Mouse (Mus musculus): ENCODE data around the gene Aurkb. TPM values are rescaled to one million over a fixed set of nuclear protein-coding genes. Genes with fewer than 3 reads are reported as not detected.

The Aurkb gene
- polyA plus RNA-seq, 1 experiment = 42.9 TPM

GRCm38 (mm10) chr11:69078805-69079438 lies 33.5 kb downstream of the Aurkb start:
- TF ChIP-seq CTCF (IDR thresholded peaks at IDR 0.05; ENCODE audit: extremely low read depth, insufficient read depth, insufficient read length, insufficient replicate concordance) = no peak
- no peak for TF ChIP-seq POLR2A (IDR thresholded peaks at IDR 0.05; ENCODE audit: low read depth, low read length)
- WGBS = 23% methylated on average over 5 of the region's 5 CpGs
- Histone ChIP-seq H3K36me3 (ENCODE audit: control insufficient read depth, insufficient read depth, low read length) (no peaks in the 10 kb centered on the region), H3K4me1 (ENCODE audit: control insufficient read depth, insufficient read depth, insufficient read length) (peaks cover 9% of the 10 kb centered on the region; the same call in 1 of the 2 replicates), H3K27me3 (ENCODE audit: control insufficient read depth, insufficient read depth, low read length) (no peaks in the 10 kb centered on the region), H3K4me3 (ENCODE audit: extremely low read depth, insufficient read depth, insufficient read length) (no peak overlapping the region), H3K27ac (ENCODE audit: insufficient read depth, low read length) (no peak overlapping the region)
- DNase-seq (ENCODE audit: low read depth in 1 of 2, low spot score in 2 of 2) = peak; percentile 64 to 65

GRCm38 (mm10) chr11:69080102-69080854 lies 34.8 kb downstream of the Aurkb start:
- WGBS = 85% methylated on average over 15 of the region's 15 CpGs
- Histone ChIP-seq H3K4me1 (ENCODE audit: control insufficient read depth, insufficient read depth, insufficient read length) (peaks cover 9% of the 10 kb centered on the region; the same call in 1 of the 2 replicates), H3K4me3 (ENCODE audit: extremely low read depth, insufficient read depth, insufficient read length) (no peak overlapping the region), H3K36me3 (ENCODE audit: control insufficient read depth, insufficient read depth, low read length) (no peaks in the 10 kb centered on the region), H3K27me3 (ENCODE audit: control insufficient read depth, insufficient read depth, low read length) (no peaks in the 10 kb centered on the region), H3K27ac (ENCODE audit: insufficient read depth, low read length) (no peak overlapping the region)
- TF ChIP-seq POLR2A (IDR thresholded peaks at IDR 0.05; ENCODE audit: low read depth, low read length) (no peak), CTCF (IDR thresholded peaks at IDR 0.05; ENCODE audit: extremely low read depth, insufficient read depth, insufficient read length, insufficient replicate concordance) (no peak)
- DNase-seq (ENCODE audit: low read depth in 1 of 2, low spot score in 2 of 2) = no peak

- Histone ChIP-seq H3K27ac (ENCODE audit: insufficient read depth, low read length) (no peak overlapping the region), H3K36me3 (ENCODE audit: control insufficient read depth, insufficient read depth, low read length) (no peaks in the 10 kb centered on the region), H3K27me3 (ENCODE audit: control insufficient read depth, insufficient read depth, low read length) (no peaks in the 10 kb centered on the region), H3K4me1 (ENCODE audit: control insufficient read depth, insufficient read depth, insufficient read length) (peaks cover 9% of the 10 kb centered on the region; the same call in 1 of the 2 replicates), H3K4me3 (ENCODE audit: extremely low read depth, insufficient read depth, insufficient read length) (no peak overlapping the region)
- 92% methylated on average over 8 of the region's 8 CpGs for WGBS
- DNase-seq (ENCODE audit: low read depth in 1 of 2, low spot score in 2 of 2) = no peak
- TF ChIP-seq CTCF (IDR thresholded peaks at IDR 0.05; ENCODE audit: extremely low read depth, insufficient read depth, insufficient read length, insufficient replicate concordance) = no peak
- no peak for TF ChIP-seq POLR2A (IDR thresholded peaks at IDR 0.05; ENCODE audit: low read depth, low read length)
These were observed 35.4 kb downstream of the Aurkb start for GRCm38 (mm10) chr11:69080855-69081222.

GRCm38 (mm10) chr11:69081613-69082012 lies 36.2 kb downstream of the Aurkb start:
- H3K27ac ChIP-seq (ENCODE audit: insufficient read depth, low read length) = no peak overlapping the region
- H3K27me3 ChIP-seq (ENCODE audit: control insufficient read depth, insufficient read depth, low read length) = no peaks in the 10 kb centered on the region
- no peaks in the 10 kb centered on the region for H3K36me3 ChIP-seq (ENCODE audit: control insufficient read depth, insufficient read depth, low read length)
- H3K4me3 ChIP-seq (ENCODE audit: extremely low read depth, insufficient read depth, insufficient read length) = no peak overlapping the region
- no peak for DNase-seq (ENCODE audit: low read depth in 1 of 2, low spot score in 2 of 2)
- WGBS = 65% methylated on average over 7 of the region's 7 CpGs
- no peak for TF ChIP-seq CTCF (IDR thresholded peaks at IDR 0.05; ENCODE audit: extremely low read depth, insufficient read depth, insufficient read length, insufficient replicate concordance)
- no peak for TF ChIP-seq POLR2A (IDR thresholded peaks at IDR 0.05; ENCODE audit: low read depth, low read length)
- H3K4me1 ChIP-seq (ENCODE audit: control insufficient read depth, insufficient read depth, insufficient read length) = peaks cover 9% of the 10 kb centered on the region; the same call in 1 of the 2 replicates

- 74% methylated on average over 6 of the region's 6 CpGs for WGBS
- TF ChIP-seq POLR2A (IDR thresholded peaks at IDR 0.05; ENCODE audit: low read depth, low read length) = no peak
- no peak for TF ChIP-seq CTCF (IDR thresholded peaks at IDR 0.05; ENCODE audit: extremely low read depth, insufficient read depth, insufficient read length, insufficient replicate concordance)
- no peak overlapping the region for H3K4me3 ChIP-seq (ENCODE audit: extremely low read depth, insufficient read depth, insufficient read length)
- H3K27me3 ChIP-seq (ENCODE audit: control insufficient read depth, insufficient read depth, low read length) = no peaks in the 10 kb centered on the region
- DNase-seq (ENCODE audit: low read depth in 1 of 2, low spot score in 2 of 2) = no peak
- H3K4me1 ChIP-seq (ENCODE audit: control insufficient read depth, insufficient read depth, insufficient read length) = peaks cover 11% of the 10 kb centered on the region; the same call in 1 of the 2 replicates
- no peak overlapping the region for H3K27ac ChIP-seq (ENCODE audit: insufficient read depth, low read length)
- H3K36me3 ChIP-seq (ENCODE audit: control insufficient read depth, insufficient read depth, low read length) = peaks cover 8% of the 10 kb centered on the region
These were observed 40.2 kb downstream of the Aurkb start for GRCm38 (mm10) chr11:69085608-69086007.

GRCm38 (mm10) chr11:69086390-69086789 lies 40.9 kb downstream of the Aurkb start:
- Histone ChIP-seq H3K27ac (ENCODE audit: insufficient read depth, low read length) (no peak overlapping the region), H3K4me1 (ENCODE audit: control insufficient read depth, insufficient read depth, insufficient read length) (peaks cover 11% of the 10 kb centered on the region; the same call in 1 of the 2 replicates), H3K36me3 (ENCODE audit: control insufficient read depth, insufficient read depth, low read length) (peaks cover 8% of the 10 kb centered on the region), H3K27me3 (ENCODE audit: control insufficient read depth, insufficient read depth, low read length) (no peaks in the 10 kb centered on the region), H3K4me3 (ENCODE audit: extremely low read depth, insufficient read depth, insufficient read length) (no peak overlapping the region)
- WGBS = 82% methylated on average over 6 of the region's 6 CpGs
- no peak for DNase-seq (ENCODE audit: low read depth in 1 of 2, low spot score in 2 of 2)
- TF ChIP-seq POLR2A (IDR thresholded peaks at IDR 0.05; ENCODE audit: low read depth, low read length) (no peak), CTCF (IDR thresholded peaks at IDR 0.05; ENCODE audit: extremely low read depth, insufficient read depth, insufficient read length, insufficient replicate concordance) (no peak)
